Mouse (Mus musculus) limb, embryonic 13.5 days (tissue): ENCODE results near the gene Hnrnpf. TPM values are rescaled to one million over a fixed set of nuclear protein-coding genes. Genes with fewer than 3 reads are reported as not detected.
A peak's percentile ranks its signal among the peaks of the same experiment; 100 is the strongest.

Source experiments
- ATAC-seq: fragments of 200-750 bp; cut with Nextera tagmentation; 2 replicates; pipeline ENCODE4 v1.8.0; 2017; ENCODE audit warnings: low read depth, moderate number of reproducible peaks, moderate TSS enrichment; ENCODE audit not compliant: low FRiP score
- H3K27ac ChIP-seq: fragments of 300-500 bp; sonication (generic); 2 replicates; pipeline ENCODE4 v1.5.1; 2015; ENCODE audit warnings: inconsistent platforms, mild to moderate bottlenecking, moderate library complexity
- H3K27me3 ChIP-seq: fragments of 300-500 bp; sonication (generic); 2 replicates; pipeline ENCODE4 v1.6.1; 2015; ENCODE audit warnings: mild to moderate bottlenecking, inconsistent platforms
- H3K36me3 ChIP-seq: fragments of 300-500 bp; sonication (generic); 2 replicates; pipeline ENCODE4 v1.6.1; 2015; ENCODE audit warnings: inconsistent platforms, mild to moderate bottlenecking, moderate library complexity
- H3K4me1 ChIP-seq: fragments of 300-500 bp; sonication (generic); 2 replicates; pipeline ENCODE4 v1.6.1; 2015; ENCODE audit warnings: inconsistent platforms
- H3K4me2 ChIP-seq: fragments of 300-500 bp; sonication (generic); replicated peaks from 2 replicates; pipeline ENCODE4 v1.6.1; 2015; ENCODE audit warnings: inconsistent platforms, mild to moderate bottlenecking, moderate library complexity
- H3K4me3 ChIP-seq: fragments of 300-500 bp; sonication (generic); 2 replicates; pipeline ENCODE4 v1.5.1; 2015; ENCODE audit warnings: moderate library complexity, mild to moderate bottlenecking, inconsistent platforms
- H3K9ac ChIP-seq: fragments of 300-500 bp; sonication (generic); 2 replicates; pipeline ENCODE4 v1.6.1; 2015; ENCODE audit warnings: mild to moderate bottlenecking, inconsistent platforms
- H3K9me3 ChIP-seq: fragments of 300-500 bp; sonication (generic); 2 replicates; pipeline ENCODE4 v1.6.1; 2016; ENCODE audit warnings: inconsistent platforms
- WGBS: fragments of 180-500 bp; shearing (Covaris S2); methylation state at CpG from one replicate; pipeline ENCODE4 v1.1.7; 2015; 5-methylcytosine and 5-hydroxymethylcytosine counted together
- polyA plus RNA-seq: library from polyadenylated mRNA; unstranded; fragments of >200 nt; fragmentation: Nextera tagmentation; extraction: Ambion mirVana; gene quantifications from 2 replicates; pipeline ENCODE4 v1.2.1, GENCODE M21; 2015

Hnrnpf gene
- polyA plus RNA-seq, 1 experiment from 2014 or later: 668 TPM

DNA sequence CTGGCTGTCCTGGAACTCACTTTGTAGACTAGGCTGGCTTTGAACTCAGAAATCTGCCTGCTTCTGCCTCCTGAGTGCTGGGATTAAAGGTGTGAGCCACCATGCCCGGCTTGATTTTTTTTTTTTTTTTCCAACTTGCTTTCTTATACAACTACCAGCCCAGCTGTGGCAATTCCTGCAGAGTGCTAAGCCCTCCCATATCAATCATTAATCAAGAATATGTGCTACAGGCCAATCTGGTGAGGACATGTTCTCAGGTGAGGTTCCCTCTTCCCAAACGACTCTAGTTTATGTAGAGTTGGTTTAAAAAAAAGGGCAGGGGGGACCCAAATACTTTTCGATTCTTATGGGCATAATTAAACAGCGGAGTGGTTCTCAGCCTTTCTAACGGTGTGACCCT is 2.3 kb upstream of the Hnrnpf start:
- Histone ChIP-seq H3K27ac (no peak overlapping the region), H3K36me3 (no peaks in the 10 kb centered on the region), H3K9me3 (no peaks in the 10 kb centered on the region), H3K9ac (no peak overlapping the region), H3K4me3 (no peak overlapping the region), H3K4me2 (no peak overlapping the region), H3K27me3 (no peaks in the 10 kb centered on the region), H3K4me1 (no peaks in the 10 kb centered on the region)
- 51% methylated on average over 5 of the region's 5 CpGs for WGBS
- no peak for ATAC-seq

DNA sequence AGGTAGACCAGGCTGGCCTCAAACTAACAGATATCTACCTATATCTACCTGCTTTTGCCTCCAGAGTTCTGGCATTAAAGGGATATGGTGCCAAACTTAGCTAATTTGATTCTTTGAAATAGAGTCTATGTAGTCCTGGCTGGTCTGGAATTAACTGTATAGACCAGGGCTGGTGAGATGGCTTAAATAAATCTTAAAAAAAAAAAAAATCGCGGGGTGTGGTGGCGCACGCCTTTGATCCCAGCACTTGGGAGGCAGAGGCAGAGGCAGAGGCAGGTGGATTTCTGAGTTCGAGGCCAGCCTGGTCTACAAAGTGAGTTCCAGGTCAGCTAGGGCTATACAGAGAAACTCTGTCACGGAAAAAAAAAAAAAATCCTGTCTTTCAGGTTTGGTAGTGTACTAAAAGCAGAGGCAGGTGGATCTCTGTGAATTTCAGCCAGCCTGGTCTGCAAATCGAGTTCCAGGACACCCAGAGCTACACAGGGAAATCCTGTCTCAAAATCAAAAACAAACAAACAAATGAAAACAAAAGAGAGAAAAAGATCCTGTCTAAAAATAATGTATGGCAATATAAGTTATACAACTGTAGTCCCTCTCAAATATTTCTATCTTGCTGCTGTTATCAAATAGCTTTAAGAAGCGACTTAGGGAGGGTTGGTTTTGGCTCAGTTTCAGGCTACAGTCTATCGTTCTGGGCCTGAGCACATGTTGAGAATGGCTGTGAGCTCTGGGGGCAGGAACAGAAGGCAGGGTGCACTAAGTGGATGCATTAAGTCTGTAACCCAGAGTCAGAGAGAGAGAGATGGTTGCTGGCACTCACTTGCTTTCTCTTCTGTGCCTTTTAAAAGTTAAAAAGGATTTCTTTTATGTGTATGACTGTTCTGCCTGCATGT is 1.6 kb downstream of the Hnrnpf start:
- no peak overlapping the region for H3K4me2 ChIP-seq
- H3K9me3 ChIP-seq: no peaks in the 10 kb centered on the region
- no peak for ATAC-seq
- no peaks in the 10 kb centered on the region for H3K27me3 ChIP-seq
- 66% methylated on average over 9 of the region's 9 CpGs for WGBS
- no peak overlapping the region for H3K9ac ChIP-seq
- no peak overlapping the region for H3K4me3 ChIP-seq
- peaks cover 7% of the 10 kb centered on the region for H3K4me1 ChIP-seq
- H3K36me3 ChIP-seq: no peaks in the 10 kb centered on the region
- no peak overlapping the region for H3K27ac ChIP-seq

DNA sequence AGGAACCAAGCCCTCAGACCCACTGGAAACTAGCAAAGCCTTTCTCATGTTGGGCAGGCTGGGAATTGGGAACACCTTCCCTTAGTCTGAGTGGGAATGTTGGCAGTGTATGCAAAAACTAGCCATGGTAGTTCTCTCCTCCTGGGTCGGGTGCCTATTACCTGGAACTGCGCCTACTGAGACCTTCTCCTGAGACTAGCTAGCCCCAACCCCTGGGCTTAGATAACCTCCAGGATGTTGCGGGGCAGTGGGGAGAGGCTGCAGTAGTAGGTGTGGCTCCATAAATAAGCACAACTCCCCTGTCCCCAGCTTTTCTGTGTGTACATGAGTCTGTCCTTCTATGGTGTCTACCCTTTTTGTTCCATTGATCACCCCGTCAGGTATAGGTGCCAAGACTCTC is 2.4 kb downstream of the Hnrnpf start:
- no peak overlapping the region for H3K4me2 ChIP-seq
- WGBS: 75% methylated on average over 4 of the region's 4 CpGs
- H3K9ac ChIP-seq: no peak overlapping the region
- H3K4me3 ChIP-seq: no peak overlapping the region
- peaks cover 7% of the 10 kb centered on the region for H3K4me1 ChIP-seq
- H3K27me3 ChIP-seq: no peaks in the 10 kb centered on the region
- no peaks in the 10 kb centered on the region for H3K9me3 ChIP-seq
- ATAC-seq: no peak
- no peaks in the 10 kb centered on the region for H3K36me3 ChIP-seq
- H3K27ac ChIP-seq: no peak overlapping the region

DNA sequence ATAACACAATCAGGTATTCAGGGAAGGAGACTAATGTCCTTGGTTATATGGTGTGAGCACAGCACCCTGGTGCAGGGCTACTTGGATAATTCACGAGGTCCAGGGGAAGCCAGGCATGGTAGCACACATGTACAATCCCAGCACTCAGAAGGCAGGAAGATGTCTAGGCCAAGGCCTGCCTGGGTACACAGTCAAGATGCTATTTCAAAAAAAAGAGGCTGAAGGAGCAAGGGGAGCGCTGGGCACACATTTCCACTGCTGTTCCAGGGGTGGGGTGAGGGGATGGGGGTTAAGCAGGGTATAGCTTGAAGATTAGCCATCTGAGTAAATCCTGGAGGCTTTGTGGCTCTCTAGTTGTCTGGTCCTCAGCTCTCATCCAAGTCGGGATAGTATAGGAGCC is 3.7 kb downstream of the Hnrnpf start:
- Histone ChIP-seq H3K9ac (no peak overlapping the region), H3K36me3 (no peaks in the 10 kb centered on the region), H3K27me3 (no peaks in the 10 kb centered on the region), H3K4me1 (peaks cover 13% of the 10 kb centered on the region), H3K27ac (no peak overlapping the region), H3K4me2 (no peak overlapping the region), H3K9me3 (no peaks in the 10 kb centered on the region), H3K4me3 (no peak overlapping the region)
- ATAC-seq: no peak
- WGBS: 76% methylated on average over 3 of the region's 3 CpGs

DNA sequence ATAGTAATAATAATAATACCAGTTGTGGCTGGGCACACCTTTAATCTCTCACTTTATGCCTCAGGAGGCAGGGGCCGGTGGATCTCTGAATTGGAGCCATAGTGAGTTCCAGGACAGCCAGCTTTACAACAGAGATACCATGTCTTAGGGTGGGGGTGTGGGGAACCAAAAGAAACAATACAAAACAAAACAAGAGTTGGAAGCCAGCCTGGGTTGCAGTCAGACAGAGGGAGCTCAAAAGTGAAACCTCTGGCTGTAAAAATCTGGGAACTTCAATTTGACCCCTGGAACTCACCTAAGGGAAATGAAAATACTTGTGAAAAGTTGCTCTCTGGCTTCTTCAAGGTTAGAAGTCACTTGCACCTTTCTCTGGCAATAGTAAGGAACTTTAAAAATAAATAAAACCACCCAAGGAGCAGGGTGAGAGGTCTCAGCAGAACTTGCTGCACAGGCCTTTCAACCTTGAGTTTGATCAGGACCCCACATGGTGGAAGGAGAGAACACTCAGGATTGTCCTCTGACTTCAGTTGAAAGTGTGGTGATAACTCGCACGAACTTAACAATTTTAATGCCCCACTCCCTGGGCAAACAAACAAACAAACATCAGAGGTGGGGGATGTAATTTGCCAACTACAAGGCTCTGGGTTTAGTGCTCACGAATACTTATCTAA is 5.3 kb downstream of the Hnrnpf start:
- H3K4me1 ChIP-seq: peaks cover 25% of the 10 kb centered on the region
- peak overlapping the region; percentile 72 for H3K9ac ChIP-seq
- peak overlapping the region; percentile 67 for H3K4me2 ChIP-seq
- peak overlapping the region; percentile 87; the same call in 1 of the 2 replicates for H3K27ac ChIP-seq
- H3K36me3 ChIP-seq: no peaks in the 10 kb centered on the region
- no peak for ATAC-seq
- H3K27me3 ChIP-seq: no peaks in the 10 kb centered on the region
- WGBS: 15% methylated on average over 4 of the region's 4 CpGs
- no peaks in the 10 kb centered on the region for H3K9me3 ChIP-seq
- peak overlapping the region; percentile 99 for H3K4me3 ChIP-seq

DNA sequence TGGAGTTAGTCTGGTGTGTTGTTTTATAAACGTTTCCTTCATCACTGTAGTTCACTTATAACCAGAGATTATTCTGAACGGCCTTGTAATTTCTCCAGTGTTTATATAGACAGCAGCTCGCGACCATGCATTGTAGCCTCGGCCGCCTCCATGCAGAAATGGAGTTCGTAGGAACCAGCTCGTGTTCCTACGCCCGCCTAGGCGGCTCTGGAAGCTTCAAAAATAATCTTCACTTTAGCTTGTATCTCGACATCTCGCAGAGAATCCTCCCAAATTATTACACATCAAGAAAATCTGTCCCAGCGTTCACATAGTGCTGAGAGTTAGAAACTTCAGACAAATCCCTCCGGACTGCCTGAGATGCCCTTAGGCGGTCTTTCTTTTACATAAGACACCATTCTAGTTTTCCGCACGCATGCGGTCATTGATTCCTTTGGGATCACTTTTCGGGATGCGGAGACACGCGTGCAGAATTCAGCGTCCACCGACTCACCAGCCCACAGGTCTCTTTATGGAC is 5.9 kb downstream of the Hnrnpf start:
- under 1% methylated on average over 25 of the region's 25 CpGs for WGBS
- Histone ChIP-seq H3K4me3 (peak overlapping the region; percentile 99), H3K9ac (peak overlapping the region; percentile 72), H3K9me3 (no peaks in the 10 kb centered on the region), H3K4me2 (peak overlapping the region; percentile 67), H3K27me3 (no peaks in the 10 kb centered on the region), H3K27ac (peak overlapping the region; percentile 87), H3K4me1 (peaks cover 28% of the 10 kb centered on the region), H3K36me3 (no peaks in the 10 kb centered on the region)
- peak; percentile 9; the same call in 1 of the 2 replicates for ATAC-seq

DNA sequence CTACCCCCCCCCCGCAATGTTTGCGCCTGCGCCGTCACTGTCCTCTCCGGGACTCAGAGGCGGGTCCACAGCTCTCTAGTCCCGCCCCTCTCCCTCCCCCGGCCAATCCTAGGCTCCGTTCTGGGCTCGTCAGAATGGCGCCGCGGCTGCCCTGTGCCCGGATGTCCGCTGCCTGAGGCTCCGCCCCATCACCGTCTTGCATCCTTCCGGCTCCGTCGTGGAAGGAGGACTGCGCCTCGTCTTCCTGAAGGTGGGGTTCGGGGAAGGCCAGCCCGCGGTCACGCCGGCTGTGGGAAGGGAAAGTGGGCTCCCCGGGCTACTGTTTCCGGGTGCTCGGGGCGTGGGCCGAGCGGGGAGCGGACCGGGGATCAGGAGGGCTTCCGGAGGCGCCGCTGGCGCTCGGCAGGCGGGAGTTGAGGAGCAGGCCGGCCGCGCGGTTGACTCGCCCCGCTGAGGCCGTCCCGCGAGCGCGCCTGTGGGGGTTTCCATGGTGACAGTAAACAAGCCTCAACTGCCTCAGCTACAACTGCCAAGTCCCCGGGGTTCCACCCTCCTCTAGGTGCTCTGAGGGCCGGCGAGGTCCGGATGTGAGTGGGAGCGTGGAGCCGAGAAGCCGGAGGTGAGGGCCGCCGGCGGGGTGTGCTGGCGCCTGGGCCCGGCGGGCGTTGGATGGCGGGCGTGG is 6.6 kb downstream of the Hnrnpf start:
- no peaks in the 10 kb centered on the region for H3K9me3 ChIP-seq
- peaks cover 28% of the 10 kb centered on the region for H3K4me1 ChIP-seq
- no peaks in the 10 kb centered on the region for H3K36me3 ChIP-seq
- H3K4me2 ChIP-seq: peak overlapping the region; percentile 81
- peak overlapping the region; percentile 99 for H3K4me3 ChIP-seq
- peak; percentile 97 for ATAC-seq
- peak overlapping the region; percentile 98 for H3K9ac ChIP-seq
- WGBS: under 1% methylated on average over 62 of the region's 68 CpGs
- H3K27ac ChIP-seq: peak overlapping the region; percentile 96
- no peaks in the 10 kb centered on the region for H3K27me3 ChIP-seq

DNA sequence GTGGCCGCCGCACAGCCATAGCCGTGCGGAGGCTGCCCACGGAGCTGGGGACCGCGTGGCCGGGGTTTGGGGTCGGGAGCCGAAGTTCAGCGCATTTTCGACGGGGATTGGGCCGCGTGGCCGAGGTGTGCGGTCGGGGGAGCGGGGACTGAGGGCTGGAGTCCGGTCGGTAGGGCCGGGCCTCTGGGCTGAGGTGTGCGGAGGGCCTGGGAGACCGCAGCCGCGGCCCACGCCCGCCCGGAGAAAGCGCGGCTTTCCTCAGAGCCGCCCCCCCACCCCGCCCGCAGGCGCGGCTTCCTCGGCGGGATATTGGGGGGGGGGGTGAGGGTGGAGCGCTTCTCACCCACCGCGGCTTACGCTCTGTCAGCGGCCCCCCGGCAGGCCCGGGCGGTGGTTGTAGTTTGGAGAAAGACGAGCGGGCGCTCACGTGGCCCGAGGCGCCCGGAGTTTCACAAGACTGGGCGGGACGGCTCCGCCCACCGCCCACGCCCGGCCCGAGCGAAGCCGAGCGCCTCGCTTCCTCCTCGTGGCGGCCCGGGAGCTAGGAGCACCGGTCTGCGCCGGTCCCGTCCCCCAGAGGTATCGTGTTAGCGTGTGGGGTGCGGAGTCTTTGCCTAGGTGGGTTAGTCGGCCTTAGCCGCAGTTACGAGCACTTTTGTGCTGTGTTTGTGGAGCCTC is 7.3 kb downstream of the Hnrnpf start:
- peak; percentile 70 for ATAC-seq
- Histone ChIP-seq H3K36me3 (no peaks in the 10 kb centered on the region), H3K4me3 (peak overlapping the region; percentile 99), H3K9me3 (no peaks in the 10 kb centered on the region), H3K27ac (peak overlapping the region; percentile 96), H3K27me3 (no peaks in the 10 kb centered on the region), H3K4me2 (peak overlapping the region; percentile 81), H3K4me1 (peaks cover 28% of the 10 kb centered on the region), H3K9ac (peak overlapping the region; percentile 98)
- under 1% methylated on average over 68 of the region's 77 CpGs for WGBS

DNA sequence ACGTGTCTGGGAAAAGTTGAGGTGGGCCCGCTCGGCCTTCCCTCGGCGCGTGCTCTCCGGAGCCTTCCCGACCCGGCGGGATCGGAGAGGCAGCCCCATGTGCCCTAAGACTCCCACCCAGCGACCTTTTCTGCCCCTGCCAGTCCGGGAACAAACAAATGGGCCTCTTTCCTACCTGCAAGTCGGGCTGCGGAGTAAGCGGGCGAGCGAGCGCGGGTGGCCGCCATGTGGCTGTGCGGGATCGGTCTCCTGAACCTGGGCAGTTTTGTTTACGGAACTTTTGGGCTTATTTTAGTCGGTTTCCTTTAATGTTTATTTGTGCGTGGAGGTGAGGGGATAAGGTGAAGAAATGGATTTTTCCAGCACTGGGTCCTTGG is 7.8 kb downstream of the Hnrnpf start:
- no peaks in the 10 kb centered on the region for H3K27me3 ChIP-seq
- ATAC-seq: no peak
- WGBS: under 1% methylated on average over 26 of the region's 26 CpGs

DNA sequence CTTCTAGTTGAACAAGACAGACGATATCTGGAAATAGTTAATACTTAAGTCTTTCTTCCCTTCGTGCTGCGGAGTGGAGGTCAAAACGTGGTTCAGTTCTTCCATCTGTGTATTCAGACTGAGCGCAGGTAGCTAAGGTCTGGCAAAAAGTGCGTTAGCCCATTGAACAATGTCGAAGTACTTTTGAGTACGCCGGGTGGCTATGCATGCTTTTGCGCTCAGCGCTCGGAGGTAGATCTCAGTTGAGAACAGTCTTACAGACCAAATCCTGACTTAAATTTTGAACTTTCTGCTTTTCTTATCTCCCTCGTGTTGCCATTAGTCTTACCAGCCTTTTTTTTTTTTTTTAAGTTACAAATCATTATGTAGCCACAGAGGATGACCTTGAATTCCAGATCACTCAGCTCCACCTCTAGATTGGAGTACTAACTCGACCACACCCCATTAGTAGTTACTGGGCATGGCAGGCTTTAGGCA is 8.3 kb downstream of the Hnrnpf start:
- no peaks in the 10 kb centered on the region for H3K36me3 ChIP-seq
- WGBS: under 1% methylated on average over 14 of the region's 14 CpGs
- H3K4me3 ChIP-seq: peak overlapping the region; percentile 99
- peak overlapping the region; percentile 98 for H3K9ac ChIP-seq
- H3K27ac ChIP-seq: no peak overlapping the region
- H3K9me3 ChIP-seq: no peaks in the 10 kb centered on the region
- H3K4me1 ChIP-seq: peaks cover 28% of the 10 kb centered on the region
- H3K4me2 ChIP-seq: peak overlapping the region; percentile 81
- no peaks in the 10 kb centered on the region for H3K27me3 ChIP-seq
- ATAC-seq: no peak

More for the DNA sequence above, 7.8 kb downstream of the Hnrnpf start:
- Histone ChIP-seq H3K4me1 (peaks cover 28% of the 10 kb centered on the region), H3K4me3 (peak overlapping the region; percentile 99), H3K4me2 (peak overlapping the region; percentile 81), H3K9ac (peak overlapping the region; percentile 98), H3K27ac (peak overlapping the region; percentile 96), H3K36me3 (no peaks in the 10 kb centered on the region), H3K9me3 (no peaks in the 10 kb centered on the region)

DNA sequence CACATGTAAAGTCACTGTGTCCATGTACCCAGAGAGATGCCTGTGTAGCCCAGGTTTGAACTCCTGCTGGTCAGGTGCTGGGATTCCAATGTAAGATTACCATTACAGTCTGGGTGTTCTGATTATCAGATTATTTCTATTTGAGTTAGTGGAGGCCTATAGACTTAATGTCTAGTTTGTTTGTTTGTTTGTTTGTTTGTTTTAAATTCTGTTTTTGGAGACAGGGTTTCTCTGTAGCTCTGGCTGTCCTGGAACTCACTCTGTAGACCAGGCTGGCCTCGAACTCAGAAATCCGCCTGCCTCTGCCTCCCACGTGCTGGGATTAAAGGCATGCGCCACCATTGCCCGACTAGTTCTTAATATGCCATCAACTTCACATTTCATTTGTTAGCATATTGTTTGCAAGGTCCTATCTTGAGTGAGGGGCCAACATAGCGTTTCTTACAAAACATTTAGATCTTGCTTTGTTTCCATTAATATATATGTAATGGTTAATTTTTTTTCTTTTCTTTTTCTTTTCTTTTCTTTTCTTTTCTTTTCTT is 10.1 kb downstream of the Hnrnpf start:
- Histone ChIP-seq H3K4me3 (peak overlapping the region; percentile 10; the same call in 1 of the 2 replicates), H3K9me3 (no peaks in the 10 kb centered on the region), H3K36me3 (no peaks in the 10 kb centered on the region), H3K4me1 (peaks cover 29% of the 10 kb centered on the region), H3K27me3 (no peaks in the 10 kb centered on the region), H3K4me2 (peak overlapping the region; percentile 3; the same call in 1 of the 2 replicates), H3K9ac (no peak overlapping the region), H3K27ac (no peak overlapping the region)
- no peak for ATAC-seq
- 83% methylated on average over 6 of the region's 6 CpGs for WGBS
